Mouse (Mus musculus) mouse embryonic stem cell (cell line): ENCODE results near the gene Cox5b.
"Not testable (repeated sequence)": the region's sequence is repeated elsewhere in the genome, so short reads cannot be mapped to it uniquely, and the experiment has no call there.

Experiments used
- in situ Hi-C, 2 experiments: fragments of 300-500 bp; cut with MboI; formaldehyde crosslinking; loops; 1 replicate in 1 of 2; 3 replicates in 1 of 2; pipeline ENCODE4 v1.14.3; 2019 to 2020; ENCODE audit warnings: low sequenced_read_pairs in 2 of 2, low pct_unique_long_range_greater_than_20kb in 1 of 2, mixed read lengths in 1 of 2; ENCODE audit not compliant: unreplicated experiment in 1 of 2

Gene Cox5b

DNA sequence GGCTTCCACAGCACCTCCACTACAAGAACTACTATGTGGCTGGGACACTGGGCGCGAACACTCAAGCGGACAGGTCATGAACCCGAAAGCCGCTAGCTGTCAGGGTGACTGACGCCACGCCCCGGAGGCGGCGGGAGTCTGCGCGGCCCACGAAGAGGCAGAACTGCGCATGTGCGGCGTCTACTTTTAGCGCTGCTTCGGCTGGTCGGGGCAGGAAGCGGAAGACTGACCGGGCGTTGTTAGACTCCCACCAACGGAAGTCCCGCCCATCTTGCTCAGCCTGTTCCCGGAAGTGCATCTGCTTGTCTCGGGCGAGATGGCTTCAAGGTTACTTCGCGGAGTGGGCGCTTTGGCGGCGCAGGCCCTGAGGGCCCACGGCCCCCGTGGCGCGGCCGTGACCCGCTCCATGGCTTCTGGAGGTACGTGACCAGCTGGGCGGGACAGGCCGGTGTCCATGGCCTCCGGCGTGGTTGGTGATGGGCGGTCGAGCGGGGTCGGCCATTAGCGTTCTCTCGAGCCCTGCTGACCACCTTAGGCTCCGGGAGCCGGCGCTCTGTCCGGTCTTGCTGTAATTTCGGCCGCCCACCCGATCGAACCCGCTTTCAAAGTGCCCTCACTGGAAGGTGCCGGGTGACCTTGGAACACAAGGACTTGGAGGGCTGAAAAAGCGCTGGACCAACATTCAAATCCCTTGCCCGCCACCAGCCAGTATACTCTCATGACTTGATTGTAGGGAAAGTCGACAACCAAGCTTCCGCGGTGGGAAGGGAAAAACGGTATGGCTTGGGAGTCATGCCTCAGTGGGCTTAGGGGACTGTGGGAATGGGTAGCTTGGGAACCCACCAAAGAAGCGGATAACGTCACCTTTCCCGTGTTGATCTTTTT is at the start of gene Cox5b:
Gene Cox5b (plus strand): TSS at position 179 of the 885 bp plus-strand sequence.
- in situ Hi-C loops, result no loop called here

DNA sequence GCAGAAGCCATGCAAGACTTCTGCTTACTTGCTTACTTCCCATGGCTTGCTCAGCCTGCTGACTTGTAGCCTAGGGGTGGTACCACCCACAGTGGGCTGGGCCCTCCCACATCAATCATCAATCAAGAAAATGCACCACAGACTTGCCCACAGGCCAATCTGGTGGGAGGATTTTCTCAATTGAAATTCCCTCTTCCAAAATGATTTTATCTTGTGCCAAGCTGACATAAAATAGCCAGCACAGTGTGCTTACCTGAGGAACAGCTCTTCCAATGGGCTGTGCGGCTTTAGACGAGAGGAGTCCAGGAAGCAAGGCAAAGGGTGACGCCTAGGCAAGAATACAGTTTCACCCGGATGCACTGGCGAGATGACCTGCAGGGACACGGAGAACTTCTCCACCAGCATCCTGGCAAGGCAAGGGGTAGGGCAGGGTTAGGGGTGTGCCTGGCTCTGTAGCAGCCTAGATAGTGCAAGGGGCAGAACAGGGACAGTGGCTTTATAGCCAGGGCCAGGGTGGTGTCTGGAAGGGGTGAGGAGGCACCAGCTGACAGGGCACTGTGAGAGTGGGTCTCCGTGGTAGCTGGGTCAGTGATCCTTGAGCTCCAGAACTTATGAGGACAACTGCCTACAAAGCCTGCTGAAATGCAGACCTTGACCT is 47.2 kb upstream of the Cox5b start:
- in situ Hi-C loops, result no loop called here

DNA sequence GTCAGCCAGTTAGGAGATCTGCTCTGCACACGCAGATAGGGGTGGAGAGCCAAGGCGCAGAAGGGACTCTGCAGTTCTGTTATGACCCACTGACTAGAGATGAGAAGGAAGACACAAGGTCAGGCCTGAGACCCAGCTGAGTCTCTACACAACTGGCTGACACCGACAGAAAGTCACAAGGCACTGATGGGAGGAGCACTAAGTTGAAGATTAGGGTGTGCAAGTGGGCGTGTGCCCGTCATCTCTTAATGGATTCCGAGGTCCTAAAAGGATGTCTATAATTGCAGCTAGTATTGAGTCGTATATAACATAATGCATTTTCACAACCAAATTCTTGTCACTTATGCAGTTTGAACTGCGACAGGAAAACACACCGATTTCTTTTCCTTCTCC is 46.6 kb upstream of the Cox5b start:
- in situ Hi-C loops, result no loop called here

DNA sequence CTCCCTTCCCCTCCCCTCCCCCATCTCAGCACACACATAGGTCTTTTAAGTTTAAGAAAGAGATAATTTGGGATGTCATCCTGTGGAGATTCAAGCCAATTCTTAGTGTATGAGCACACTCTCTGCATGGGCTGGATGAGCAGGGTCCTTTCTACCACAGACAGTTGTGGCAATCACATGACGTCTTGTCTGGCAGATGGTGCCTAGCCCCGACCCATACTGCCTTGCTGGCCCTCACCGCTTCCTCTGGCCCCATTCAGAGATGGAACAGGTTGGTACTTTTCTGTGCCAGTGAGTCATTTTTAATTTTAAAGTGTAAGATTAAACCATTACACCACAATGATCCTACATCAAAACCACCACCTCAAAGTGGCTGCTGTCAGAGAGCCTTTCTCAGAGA is 45.0 kb upstream of the Cox5b start:
- in situ Hi-C loops, result no loop called here

DNA sequence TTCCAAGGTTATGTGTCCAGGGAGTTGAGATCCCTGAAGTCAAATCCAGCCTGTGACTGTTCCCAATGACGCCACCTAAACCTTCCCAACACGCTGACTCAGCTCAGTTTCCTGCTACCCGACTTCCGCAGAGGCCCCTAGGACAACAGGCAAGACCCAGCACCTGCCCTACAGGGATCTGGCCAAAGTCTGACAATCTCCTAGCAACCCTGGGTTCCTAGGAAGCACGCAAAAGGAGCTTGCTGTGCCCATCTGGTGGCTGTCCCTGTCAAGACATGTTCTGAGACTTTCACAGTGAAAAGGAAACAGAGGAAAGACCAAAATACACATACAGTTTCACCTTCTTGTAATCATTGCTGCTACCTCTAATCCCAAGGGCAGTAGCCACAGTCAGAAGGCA is 43.6 kb upstream of the Cox5b start:
- in situ Hi-C loops, result no loop called here

DNA sequence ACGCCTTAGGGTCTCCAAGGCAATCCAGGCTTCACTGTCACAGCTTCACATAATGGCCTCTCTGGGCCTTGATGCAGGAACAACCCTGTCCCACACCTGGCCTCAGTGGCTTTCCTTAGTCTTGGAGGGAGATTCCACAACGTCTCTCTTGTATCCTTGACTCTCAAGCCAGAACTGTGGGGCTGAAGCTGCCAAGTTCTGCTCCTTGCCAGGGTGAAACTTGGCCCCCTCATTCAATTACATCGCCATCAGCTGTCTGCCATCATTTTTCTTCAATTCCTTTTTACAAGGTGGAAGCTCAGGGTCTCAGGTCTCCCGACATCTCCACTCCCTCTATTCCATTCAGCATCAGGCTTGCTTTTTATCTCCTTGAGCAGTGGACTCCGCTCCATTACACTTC is 36.2 kb upstream of the Cox5b start:
- in situ Hi-C loops, result no loop called here

DNA sequence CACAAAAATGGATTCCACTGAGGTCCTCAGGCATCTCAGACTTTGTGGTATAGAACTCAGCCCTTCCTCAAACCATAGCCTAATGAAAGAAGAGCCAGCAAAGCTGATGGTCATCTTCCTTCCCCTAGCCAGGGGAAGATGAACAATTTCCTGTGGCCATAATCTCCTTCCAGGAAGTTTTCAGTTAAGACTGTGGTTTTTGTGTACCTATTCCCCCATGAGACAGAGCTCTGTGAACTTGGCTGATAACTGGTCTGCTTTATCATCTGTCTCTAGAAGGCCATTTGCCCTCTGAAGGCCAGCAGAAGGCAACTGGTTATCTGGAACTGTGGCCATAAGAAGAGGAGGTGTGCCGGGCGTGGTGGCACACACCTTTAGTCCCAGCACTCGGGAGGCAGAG is 35.0 kb upstream of the Cox5b start:
- in situ Hi-C loops, result no loop called here

DNA sequence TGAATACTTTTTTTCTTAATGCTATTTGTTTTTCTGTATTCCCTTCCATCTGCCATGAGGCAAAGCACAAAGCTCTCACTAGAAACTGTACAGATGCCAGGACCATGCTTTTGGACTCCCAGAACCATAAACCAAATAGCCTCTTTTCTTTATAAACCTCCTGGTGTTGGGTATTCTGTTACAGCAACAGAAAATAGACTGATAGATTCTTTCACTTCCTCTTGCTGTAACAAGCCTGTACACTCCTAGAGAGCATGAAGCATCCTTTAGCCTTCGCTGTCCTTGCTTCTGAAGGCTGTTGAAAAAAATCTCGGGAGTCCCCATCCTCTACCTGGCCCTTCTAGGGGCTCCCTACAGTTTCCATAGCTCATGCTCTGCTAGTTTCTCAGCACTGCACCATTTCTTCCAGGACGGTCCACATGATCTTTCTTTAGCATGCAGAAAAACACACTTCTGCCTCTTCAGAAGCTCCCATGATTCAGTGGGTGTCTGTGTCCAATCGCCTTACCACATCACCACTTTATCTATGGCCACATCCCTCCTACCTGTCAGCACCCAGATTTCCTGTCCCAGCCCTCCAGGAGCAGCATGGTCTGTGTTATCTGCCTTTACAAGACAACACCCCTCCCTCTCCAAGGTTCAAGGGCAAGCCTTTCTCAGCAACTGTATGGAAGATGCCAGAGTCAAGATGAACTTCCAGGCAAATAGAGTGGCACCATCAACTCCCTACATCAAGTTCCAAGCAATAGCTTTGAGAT is 33.4 kb upstream of the Cox5b start:
- in situ Hi-C loops, result no loop called here

DNA sequence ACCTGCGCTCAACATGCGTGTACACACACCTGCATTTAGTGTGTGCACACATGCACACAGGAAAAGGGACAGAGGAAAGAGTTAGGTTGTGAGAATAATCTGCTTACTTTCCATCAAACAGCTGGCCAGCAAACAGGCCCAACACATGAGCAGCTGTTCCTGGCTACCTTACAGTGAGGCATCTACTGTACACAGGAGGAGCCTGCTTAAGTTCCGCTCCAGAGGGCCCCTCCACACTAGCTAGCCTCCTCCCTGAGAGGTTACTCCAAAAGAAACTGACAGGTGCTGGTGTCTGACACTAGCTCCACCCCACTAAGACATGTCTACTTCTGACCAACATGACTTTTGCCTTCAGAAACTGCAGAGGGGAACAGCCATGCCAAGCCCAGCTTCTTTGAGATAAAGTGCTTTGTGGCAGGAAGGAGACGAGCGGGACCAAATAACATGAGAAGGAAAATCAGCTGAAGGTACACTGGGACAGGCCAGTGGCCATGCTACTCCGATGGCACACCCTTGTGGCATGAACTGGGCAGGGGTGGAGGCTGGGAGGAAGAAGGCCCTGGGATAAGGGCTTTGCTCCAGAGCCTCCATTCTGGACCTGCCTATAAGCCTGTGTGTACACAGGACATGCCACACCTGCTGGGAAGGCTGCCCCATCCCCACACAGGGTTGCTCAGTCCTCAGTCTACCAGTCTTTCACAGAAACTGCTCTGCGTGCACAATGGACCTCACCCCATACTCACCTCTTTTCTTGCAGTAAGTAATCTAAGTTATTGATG is 32.4 kb upstream of the Cox5b start:
- in situ Hi-C loops, result no loop called here

DNA sequence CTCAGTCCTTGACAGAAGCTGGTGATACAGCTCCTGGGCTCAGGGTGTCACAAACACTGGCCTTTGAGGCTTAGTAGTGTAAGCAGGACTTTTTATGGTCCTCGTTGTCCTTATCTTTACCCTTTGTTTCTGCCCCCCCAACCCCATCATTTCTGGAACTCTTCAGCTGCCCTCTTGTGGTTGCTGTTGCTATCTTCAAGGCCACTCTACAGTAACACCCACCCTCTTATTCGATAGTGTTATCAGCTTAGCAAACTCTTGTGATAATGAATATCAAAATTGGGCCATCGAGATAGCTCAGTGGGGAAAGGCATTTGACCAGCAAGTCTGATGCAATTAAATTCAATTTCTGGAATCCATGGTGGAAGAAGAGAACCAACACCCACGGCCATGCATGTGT is 26.8 kb upstream of the Cox5b start:
- in situ Hi-C loops, result no loop called here

DNA sequence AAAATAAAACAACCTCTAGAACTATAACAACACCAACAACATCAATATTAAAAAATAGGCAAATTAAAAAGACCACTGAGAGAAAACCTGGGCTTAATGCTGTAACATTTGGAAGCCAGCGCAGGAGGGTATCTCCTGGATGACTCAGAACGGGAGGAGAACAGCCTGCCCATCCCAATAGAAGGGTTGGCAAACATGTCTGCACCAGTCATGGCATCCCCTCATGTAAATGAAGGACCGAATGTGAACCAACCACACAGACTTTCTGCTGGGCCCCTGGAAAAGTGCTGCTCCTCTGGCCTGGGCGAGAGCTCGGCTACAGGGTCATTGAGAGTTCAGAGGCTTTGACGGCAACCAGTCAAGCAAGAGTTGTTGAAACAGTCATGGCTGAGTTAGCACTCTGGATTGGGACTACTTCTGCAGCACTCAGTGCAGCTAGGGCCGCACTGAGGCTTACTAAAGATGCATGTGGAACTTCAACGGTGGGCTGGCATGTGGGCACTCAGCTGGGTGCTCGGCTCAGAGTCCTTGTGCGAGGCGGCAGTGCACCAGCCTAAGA is 26.0 kb upstream of the Cox5b start:
- in situ Hi-C loops, result no loop called here

DNA sequence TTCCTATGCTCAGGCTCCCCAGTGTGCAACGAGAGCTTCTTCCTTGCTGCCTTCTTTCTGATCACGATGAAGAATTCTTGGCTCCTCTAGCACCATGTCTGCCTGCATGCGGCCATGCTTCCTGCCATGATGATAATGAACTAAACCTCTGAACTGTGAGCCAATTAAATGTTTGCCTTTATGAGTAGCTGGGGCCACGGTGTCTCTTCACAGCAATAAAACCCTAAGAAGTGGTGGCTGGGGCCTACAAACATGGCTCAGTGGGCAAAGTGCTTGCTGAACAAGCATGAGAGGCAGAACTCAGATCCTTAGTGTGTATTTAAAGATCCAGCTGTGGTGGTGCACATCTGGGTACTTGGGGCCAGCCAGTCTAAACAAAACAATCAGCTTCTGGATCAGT is 25.3 kb upstream of the Cox5b start:
- in situ Hi-C loops, result no loop called here

DNA sequence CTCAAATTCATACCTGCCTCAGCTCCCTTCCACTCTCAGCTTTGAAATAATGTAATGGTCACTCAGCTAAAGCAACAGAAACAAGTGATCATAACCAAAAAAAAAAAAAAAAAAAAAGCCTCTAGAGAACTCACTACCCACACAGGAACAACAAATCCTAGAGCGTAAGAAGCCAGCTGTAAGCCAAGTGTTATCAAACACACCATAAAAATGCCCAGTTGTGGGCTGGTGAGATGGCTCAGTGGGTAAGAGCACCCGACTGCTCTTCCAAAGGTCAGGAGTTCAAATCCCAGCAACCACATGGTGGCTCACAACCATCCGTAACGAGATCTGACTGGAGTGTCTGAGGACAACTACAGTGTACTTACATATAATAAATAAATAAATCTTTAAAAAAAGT is 23.2 kb upstream of the Cox5b start:
- in situ Hi-C loops, result not testable (repeated sequence)

DNA sequence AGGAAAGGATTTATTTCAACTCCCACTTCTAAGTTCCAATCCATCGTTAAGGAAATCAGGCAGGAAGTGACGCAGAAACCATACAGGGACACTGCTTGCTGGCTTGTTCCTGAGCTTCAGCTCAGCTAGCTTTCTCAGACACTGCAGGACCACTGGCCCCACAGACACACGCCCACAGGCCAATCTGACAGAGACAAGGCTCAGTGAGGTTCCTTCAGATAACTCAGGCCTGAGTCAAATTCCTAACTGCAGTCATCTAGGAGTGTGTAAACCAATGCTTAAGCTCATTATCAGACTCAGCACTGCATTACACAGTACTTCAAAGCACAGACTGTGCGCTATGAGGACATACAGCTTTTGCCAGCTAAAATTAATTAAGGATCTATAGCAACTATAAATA is 21.0 kb upstream of the Cox5b start:
- in situ Hi-C loops, result no loop called here

DNA sequence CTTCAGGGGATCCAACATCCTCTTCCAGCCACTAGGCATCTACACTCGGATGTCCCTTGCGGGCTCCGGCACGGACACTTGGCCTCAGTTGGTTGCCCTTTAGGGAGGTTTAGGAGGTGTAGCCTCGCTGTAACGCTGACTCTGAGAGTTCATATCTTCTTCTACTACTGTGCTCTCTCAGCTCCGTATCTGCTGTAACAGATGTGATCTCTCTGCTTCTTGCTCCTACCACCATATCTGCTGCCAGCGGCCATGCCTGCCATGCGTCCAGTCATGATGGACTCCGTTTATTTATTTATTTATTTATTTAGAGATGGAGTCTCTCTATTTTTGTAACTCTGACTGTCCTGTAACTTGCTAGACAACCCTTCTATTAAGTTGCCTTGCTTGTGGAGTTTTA is 20.0 kb upstream of the Cox5b start:
- in situ Hi-C loops, result no loop called here

DNA sequence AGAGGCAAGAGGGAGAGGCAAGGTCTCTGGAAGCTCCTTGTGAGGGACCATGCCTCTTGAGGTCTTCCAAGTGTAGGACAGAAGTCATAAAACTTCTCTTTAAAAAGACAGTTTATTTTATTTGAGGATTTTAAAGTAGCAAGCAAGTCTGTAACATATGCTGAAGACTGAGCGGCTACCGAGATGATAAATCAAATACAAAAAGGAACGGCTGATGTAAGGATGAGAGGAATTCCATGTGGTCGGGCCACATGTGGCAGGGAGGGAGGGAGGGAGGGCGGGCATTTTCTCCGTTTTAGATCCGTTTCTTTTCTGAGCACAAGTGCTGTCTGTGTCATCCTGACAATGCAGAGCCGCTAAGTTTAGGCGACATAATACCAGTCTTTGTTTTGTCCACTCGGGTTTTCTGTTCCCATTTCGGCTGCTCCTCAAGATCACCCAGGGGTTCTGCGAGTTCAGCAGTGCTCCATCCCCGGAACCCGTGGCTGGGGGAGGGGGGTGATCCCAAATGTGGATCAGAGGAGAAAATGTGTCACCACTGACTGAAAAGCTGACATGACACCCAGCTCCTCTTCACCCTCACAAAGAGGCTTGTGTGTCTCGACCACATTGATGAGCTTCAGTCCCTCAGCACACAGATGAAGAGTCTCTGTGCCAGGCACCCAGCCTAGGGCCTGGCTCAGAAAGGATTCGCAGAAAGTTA is 18.4 kb upstream of the Cox5b start:
- in situ Hi-C loops, result no loop called here

DNA sequence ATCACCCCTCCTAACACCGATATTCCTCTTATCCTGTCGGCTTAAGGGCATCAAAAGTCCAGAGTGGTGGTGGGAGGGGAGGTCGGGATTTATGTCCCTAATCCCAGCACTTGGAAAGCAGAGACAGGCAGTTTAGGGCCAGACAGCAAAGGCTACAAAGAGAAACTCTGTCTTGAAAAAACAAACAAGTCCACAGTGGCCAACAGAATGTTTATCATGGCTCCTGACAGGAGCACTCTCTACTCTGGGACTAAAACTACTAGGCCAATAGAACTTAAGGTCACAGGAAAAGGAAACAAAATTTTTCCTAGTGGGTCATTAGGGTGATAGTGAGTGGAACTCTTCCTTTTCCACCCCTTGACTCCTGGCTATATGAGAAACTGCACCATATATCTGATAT is 16.3 kb upstream of the Cox5b start:
- in situ Hi-C loops, result no loop called here

DNA sequence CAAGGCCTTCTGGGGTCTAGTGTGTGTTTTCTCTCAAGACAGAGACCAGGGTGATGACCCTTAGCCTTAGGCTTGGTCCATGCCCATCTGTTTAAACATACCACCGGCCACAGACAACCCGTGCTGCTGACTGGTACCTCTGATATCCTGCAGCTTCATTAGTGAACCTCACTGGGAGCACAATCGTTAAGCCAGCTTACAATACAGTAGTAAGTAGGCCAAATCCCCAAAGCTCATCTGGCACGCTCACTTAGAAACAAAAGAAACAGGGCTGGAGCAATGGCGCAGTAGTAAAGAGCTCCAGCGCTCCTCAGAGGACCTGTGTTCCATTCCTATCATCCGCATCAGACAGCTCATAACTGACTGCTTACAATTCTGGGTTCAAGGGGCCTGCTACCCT is 10.4 kb upstream of the Cox5b start:
- in situ Hi-C loops, result no loop called here
